Mouse (Mus musculus) neural tube, embryonic 14.5 days (tissue): Measurements from ENCODE around the gene Krt39. TPM values are rescaled to one million over a fixed set of nuclear protein-coding genes. Genes with fewer than 3 reads are reported as not detected.

Source experiments
- ATAC-seq: fragments of 200-750 bp; cut with Nextera tagmentation; 2 replicates; pipeline ENCODE4 v1.8.0; 2017; ENCODE audit warnings: low read depth, mild to moderate bottlenecking, moderate TSS enrichment, moderate library complexity
- H3K27ac ChIP-seq: fragments of 300-500 bp; sonication (generic); 2 replicates; pipeline ENCODE4 v1.5.1; 2014; ENCODE audit warnings: low read depth, mild to moderate bottlenecking, control low read depth, low read length, moderate library complexity, mixed read lengths
- H3K27me3 ChIP-seq: fragments of 300-500 bp; sonication (generic); 2 replicates; pipeline ENCODE4 v1.6.1; 2014; ENCODE audit warnings: low read length; ENCODE audit not compliant: control insufficient read depth, insufficient read depth
- H3K36me3 ChIP-seq: fragments of 300-500 bp; sonication (generic); 2 replicates; pipeline ENCODE4 v1.6.1; 2014; ENCODE audit warnings: low read length, mixed read lengths; ENCODE audit not compliant: control insufficient read depth, insufficient read depth
- H3K4me1 ChIP-seq: fragments of 300-500 bp; sonication (generic); 2 replicates; pipeline ENCODE4 v1.6.1; 2014; ENCODE audit warnings: low read length; ENCODE audit not compliant: control insufficient read depth, insufficient read depth
- H3K4me2 ChIP-seq: fragments of 300-500 bp; sonication (generic); 2 replicates; pipeline ENCODE4 v1.6.1; 2014; ENCODE audit warnings: mild to moderate bottlenecking, low read depth, low read length, control low read depth
- H3K4me3 ChIP-seq: fragments of 300-500 bp; sonication (generic); 2 replicates; pipeline ENCODE4 v1.5.1; 2014; ENCODE audit warnings: low read depth, low read length, control low read depth, mixed read lengths
- H3K9ac ChIP-seq: fragments of 300-500 bp; sonication (generic); replicated peaks from 2 replicates; pipeline ENCODE4 v1.6.1; 2014; ENCODE audit warnings: low read depth, mild to moderate bottlenecking, control low read depth, low read length, mixed read lengths
- H3K9me3 ChIP-seq: fragments of 300-500 bp; sonication (generic); 2 replicates; pipeline ENCODE4 v1.6.1; 2016; ENCODE audit warnings: low read length; ENCODE audit not compliant: control insufficient read depth
- WGBS: fragments of 180-500 bp; shearing (Covaris S2); extraction: QIAGEN DNeasy Blood & Tissue Kit; methylation state at CpG from one replicate; pipeline ENCODE4 v1.1.7; 2014; 5-methylcytosine and 5-hydroxymethylcytosine counted together
- polyA plus RNA-seq: library from polyadenylated mRNA; unstranded; fragments of >200 nt; fragmentation: Nextera tagmentation; extraction: Ambion mirVana; gene quantifications from 2 replicates; pipeline ENCODE4 v1.2.1, GENCODE M21; 2014

Gene Krt39
- polyA plus RNA-seq, 1 experiment from 2014 or later = not detected

- Histone ChIP-seq H3K9ac (no peak overlapping the region), H3K4me2 (no peak overlapping the region), H3K4me3 (no peak overlapping the region), H3K4me1 (no peaks in the 10 kb centered on the region), H3K27ac (no peak overlapping the region), H3K36me3 (no peaks in the 10 kb centered on the region), H3K9me3 (no peaks in the 10 kb centered on the region), H3K27me3 (no peaks in the 10 kb centered on the region)
- ATAC-seq = no peak
- WGBS = 58% methylated on average over 3 of the region's 3 CpGs
These were observed 31.9 kb downstream of the Krt39 start for GRCm38 (mm10) chr11:99489233-99489632.

DNA sequence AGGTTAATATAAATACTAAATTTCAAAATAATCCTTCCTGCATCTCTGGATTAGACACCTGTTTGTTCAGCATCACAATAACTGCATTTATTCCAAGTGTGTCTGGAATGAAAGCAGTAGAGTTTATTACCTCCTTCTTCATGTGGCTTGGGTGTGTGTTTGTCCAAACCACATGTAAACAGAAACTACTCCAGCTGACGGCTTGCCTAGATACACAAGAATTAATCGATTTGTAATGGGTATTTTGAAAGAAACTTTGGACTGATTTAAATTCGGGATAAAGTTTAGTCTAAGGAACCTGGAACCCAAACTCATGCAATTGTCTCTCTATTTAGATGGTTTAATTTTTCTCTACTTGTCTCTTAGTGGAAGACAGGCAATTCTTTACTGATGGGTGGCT is 46.2 kb downstream of the Krt39 start:
- Histone ChIP-seq H3K9me3 (no peaks in the 10 kb centered on the region), H3K4me1 (no peaks in the 10 kb centered on the region), H3K36me3 (no peaks in the 10 kb centered on the region), H3K27ac (no peak overlapping the region), H3K4me2 (no peak overlapping the region), H3K9ac (no peak overlapping the region), H3K27me3 (no peaks in the 10 kb centered on the region), H3K4me3 (no peak overlapping the region)
- no peak for ATAC-seq
- 88% methylated on average over 3 of the region's 3 CpGs for WGBS

- 84% methylated on average over 6 of the region's 6 CpGs for whole genome bisulfite sequencing
- no peak for ATAC-seq
- no peak overlapping the region for H3K4me2 ChIP-seq
- no peaks in the 10 kb centered on the region for H3K4me1 ChIP-seq
- H3K4me3 ChIP-seq = no peak overlapping the region
- H3K9ac ChIP-seq = no peak overlapping the region
- no peaks in the 10 kb centered on the region for H3K36me3 ChIP-seq
- H3K27me3 ChIP-seq = no peaks in the 10 kb centered on the region
- H3K27ac ChIP-seq = no peak overlapping the region
- H3K9me3 ChIP-seq = no peaks in the 10 kb centered on the region
These were observed 47.7 kb downstream of the Krt39 start for GRCm38 (mm10) chr11:99473433-99473832.

GRCm38 (mm10) chr11:99472405-99472804 is 48.7 kb downstream of the Krt39 start:
- H3K27ac ChIP-seq = no peak overlapping the region
- H3K4me2 ChIP-seq = no peak overlapping the region
- no peaks in the 10 kb centered on the region for H3K27me3 ChIP-seq
- H3K4me1 ChIP-seq = no peaks in the 10 kb centered on the region
- 92% methylated on average over 4 of the region's 4 CpGs for whole genome bisulfite sequencing
- H3K9me3 ChIP-seq = no peaks in the 10 kb centered on the region
- H3K36me3 ChIP-seq = no peaks in the 10 kb centered on the region
- ATAC-seq = no peak
- no peak overlapping the region for H3K9ac ChIP-seq
- H3K4me3 ChIP-seq = no peak overlapping the region

GRCm38 (mm10) chr11:99471946-99472345 is 49.2 kb downstream of the Krt39 start:
- no peak for ATAC-seq
- 97% methylated on average over 6 of the region's 6 CpGs for WGBS

GRCm38 (mm10) chr11:99469228-99469627 is 51.9 kb downstream of the Krt39 start:
- whole genome bisulfite sequencing = 90% methylated on average over 4 of the region's 4 CpGs
- no peaks in the 10 kb centered on the region for H3K27me3 ChIP-seq

More at GRCm38 (mm10) chr11:99471946-99472345, 49.2 kb downstream of the Krt39 start:
- no peak overlapping the region for H3K9ac ChIP-seq
- no peak overlapping the region for H3K27ac ChIP-seq
- no peaks in the 10 kb centered on the region for H3K36me3 ChIP-seq
- H3K4me1 ChIP-seq = no peaks in the 10 kb centered on the region
- no peaks in the 10 kb centered on the region for H3K27me3 ChIP-seq
- H3K9me3 ChIP-seq = no peaks in the 10 kb centered on the region
- no peak overlapping the region for H3K4me2 ChIP-seq
- no peak overlapping the region for H3K4me3 ChIP-seq

GRCm38 (mm10) chr11:99468566-99468965 is 52.6 kb downstream of the Krt39 start:
- Histone ChIP-seq H3K4me1 (no peaks in the 10 kb centered on the region), H3K9ac (no peak overlapping the region), H3K4me3 (no peak overlapping the region), H3K4me2 (no peak overlapping the region), H3K27ac (no peak overlapping the region), H3K9me3 (no peaks in the 10 kb centered on the region), H3K27me3 (no peaks in the 10 kb centered on the region), H3K36me3 (no peaks in the 10 kb centered on the region)
- WGBS = 92% methylated on average over 11 of the region's 11 CpGs
- no peak for ATAC-seq

More at GRCm38 (mm10) chr11:99469228-99469627, 51.9 kb downstream of the Krt39 start:
- H3K4me2 ChIP-seq = no peak overlapping the region
- no peaks in the 10 kb centered on the region for H3K36me3 ChIP-seq
- H3K4me3 ChIP-seq = no peak overlapping the region
- H3K4me1 ChIP-seq = no peaks in the 10 kb centered on the region
- ATAC-seq = no peak
- H3K9ac ChIP-seq = no peak overlapping the region
- no peak overlapping the region for H3K27ac ChIP-seq
- H3K9me3 ChIP-seq = no peaks in the 10 kb centered on the region

DNA sequence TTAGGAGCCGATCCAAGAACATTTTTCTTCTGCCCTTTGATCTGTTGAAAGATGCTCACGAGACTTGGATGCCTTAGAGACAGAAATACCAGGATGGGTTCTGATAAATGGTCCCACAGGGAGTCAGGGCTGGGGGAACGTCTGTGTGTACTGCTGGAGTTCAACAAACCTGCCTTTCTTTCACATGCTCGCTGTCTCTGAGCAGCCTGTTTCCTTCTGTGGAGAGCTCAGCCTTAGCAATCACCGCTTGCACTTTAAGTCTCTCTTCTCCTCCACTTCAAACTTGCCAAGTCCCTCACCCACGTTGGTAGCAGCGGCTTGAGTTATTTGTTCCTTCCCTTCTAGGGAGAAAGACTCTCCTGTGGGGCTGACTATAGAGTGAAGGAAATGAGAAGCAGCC is 54.8 kb downstream of the Krt39 start:
- H3K27ac ChIP-seq = no peak overlapping the region
- H3K9me3 ChIP-seq = no peaks in the 10 kb centered on the region
- 36% methylated on average over 7 of the region's 7 CpGs for WGBS
- no peaks in the 10 kb centered on the region for H3K36me3 ChIP-seq
- no peak overlapping the region for H3K4me2 ChIP-seq
- no peak overlapping the region for H3K9ac ChIP-seq
- ATAC-seq = no peak
- no peaks in the 10 kb centered on the region for H3K4me1 ChIP-seq
- no peaks in the 10 kb centered on the region for H3K27me3 ChIP-seq
- no peak overlapping the region for H3K4me3 ChIP-seq

DNA sequence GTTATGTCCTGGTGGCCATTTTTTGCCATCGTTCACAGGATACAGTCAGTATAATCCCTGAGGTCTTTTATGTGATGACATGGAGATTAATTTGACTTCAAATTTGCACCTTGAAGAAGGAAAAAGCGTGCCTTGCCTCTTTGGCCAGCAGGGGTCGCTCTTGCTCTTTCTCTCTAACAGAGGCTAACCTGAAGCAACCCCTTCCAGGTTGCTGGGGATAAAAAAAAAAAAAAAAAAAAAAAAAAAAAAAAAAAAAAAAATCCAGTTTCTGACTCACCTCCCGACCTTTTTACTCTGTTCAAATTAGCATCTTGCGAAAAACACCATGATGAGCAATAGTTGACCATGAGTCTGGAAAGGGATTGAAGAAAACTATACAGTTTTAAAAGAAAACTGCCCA is 56.3 kb downstream of the Krt39 start:
- Histone ChIP-seq H3K4me3 (no peak overlapping the region), H3K4me2 (no peak overlapping the region), H3K27me3 (no peaks in the 10 kb centered on the region), H3K9ac (no peak overlapping the region), H3K9me3 (no peaks in the 10 kb centered on the region), H3K27ac (no peak overlapping the region), H3K36me3 (no peaks in the 10 kb centered on the region), H3K4me1 (no peaks in the 10 kb centered on the region)
- 6% methylated on average over 5 of the region's 5 CpGs for WGBS
- ATAC-seq = no peak
